Mouse (Mus musculus) thymus, adult 18-20 months (tissue): ENCODE data around the gene Cd2bp2.
"Not testable (repeated sequence)": the region's sequence is repeated elsewhere in the genome, so short reads cannot be mapped to it uniquely, and the experiment has no call there.

Source experiments
- DNase-seq, 2 experiments: peaks; one replicate each; pipeline ENCODE4 v3.0.0; 2022; ENCODE audit warnings: mixed read lengths in 2 of 2

Cd2bp2 gene

GRCm38 (mm10) chr7:127188305-127189276 is 7.3 kb downstream of the Cd2bp2 start:
- DNase-seq: peak in 1 of 2 experiments; percentile 53

- DNase-seq: no peak
Measured at GRCm38 (mm10) chr7:127187351-127187750, 8.5 kb downstream of the Cd2bp2 start.

GRCm38 (mm10) chr7:127185601-127186000 is 10.2 kb downstream of the Cd2bp2 start:
- DNase-seq: no peak

DNA sequence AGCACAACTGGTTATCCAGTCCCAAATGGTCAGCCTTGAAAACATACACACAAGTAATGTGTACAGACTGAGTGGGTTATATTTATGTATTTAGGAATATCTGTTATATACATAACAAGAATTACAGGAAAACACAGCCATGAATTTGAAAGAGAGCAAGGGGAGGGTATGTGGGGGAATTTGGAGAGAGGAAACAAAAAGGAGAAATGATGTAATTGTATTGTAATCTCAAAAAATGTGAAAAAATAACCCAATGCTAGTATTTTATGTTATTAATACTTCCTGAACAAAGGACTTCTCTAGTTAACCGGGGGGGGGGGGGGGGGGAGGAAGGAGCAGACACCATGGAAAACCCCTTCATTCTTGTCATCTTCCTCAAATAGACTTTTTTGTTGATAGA is 11.1 kb downstream of the Cd2bp2 start:
- no peak for DNase-seq

DNA sequence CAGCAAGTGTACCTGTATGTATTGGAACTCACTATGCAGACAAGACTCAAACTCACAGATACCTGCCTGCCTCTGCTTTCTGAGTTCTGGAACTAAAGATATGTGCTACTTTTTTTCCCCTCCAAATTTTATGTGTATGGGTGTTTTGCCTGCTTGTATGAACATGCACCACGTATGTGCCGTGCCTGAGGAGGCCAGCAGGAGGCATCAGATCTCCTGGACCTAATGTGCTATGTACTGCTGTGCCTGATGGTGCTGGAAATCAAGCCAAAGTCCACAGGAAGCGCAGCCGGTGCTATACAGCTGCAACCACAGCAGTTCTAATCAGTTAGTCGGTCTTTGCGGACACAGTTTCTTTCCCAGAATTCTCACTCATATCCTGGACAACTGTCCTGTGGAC is 12.0 kb downstream of the Cd2bp2 start:
- no peak for DNase-seq

GRCm38 (mm10) chr7:127183345-127183744 is 12.5 kb downstream of the Cd2bp2 start:
- DNase-seq: no peak

- not testable (repeated sequence) for DNase-seq
Measured at GRCm38 (mm10) chr7:127181724-127182123, 14.1 kb downstream of the Cd2bp2 start.

- no peak for DNase-seq
Measured at GRCm38 (mm10) chr7:127180783-127181182, 15.1 kb downstream of the Cd2bp2 start.

DNA sequence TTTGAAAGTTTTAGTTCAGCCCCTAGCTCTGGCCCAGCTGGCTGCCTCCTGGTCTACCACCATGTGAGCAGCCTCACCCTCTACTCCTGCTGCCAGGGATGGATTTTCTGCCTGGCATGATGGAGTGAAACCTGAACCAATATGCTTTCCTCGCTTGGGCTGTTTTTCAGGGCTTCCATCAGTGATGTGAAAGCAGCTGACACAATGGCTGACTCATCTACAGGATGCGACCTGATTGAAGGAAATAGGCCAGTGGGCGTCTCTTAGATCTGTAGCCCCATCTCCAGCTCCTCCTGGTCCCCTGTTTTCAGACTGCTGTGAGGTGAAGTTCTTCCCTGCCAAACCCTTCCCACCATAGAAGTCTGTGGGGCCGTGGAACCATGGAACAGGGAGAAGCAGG is 18.9 kb downstream of the Cd2bp2 start:
- no peak for DNase-seq

GRCm38 (mm10) chr7:127166501-127166900 is 29.3 kb downstream of the Cd2bp2 start:
- no peak for DNase-seq

DNA sequence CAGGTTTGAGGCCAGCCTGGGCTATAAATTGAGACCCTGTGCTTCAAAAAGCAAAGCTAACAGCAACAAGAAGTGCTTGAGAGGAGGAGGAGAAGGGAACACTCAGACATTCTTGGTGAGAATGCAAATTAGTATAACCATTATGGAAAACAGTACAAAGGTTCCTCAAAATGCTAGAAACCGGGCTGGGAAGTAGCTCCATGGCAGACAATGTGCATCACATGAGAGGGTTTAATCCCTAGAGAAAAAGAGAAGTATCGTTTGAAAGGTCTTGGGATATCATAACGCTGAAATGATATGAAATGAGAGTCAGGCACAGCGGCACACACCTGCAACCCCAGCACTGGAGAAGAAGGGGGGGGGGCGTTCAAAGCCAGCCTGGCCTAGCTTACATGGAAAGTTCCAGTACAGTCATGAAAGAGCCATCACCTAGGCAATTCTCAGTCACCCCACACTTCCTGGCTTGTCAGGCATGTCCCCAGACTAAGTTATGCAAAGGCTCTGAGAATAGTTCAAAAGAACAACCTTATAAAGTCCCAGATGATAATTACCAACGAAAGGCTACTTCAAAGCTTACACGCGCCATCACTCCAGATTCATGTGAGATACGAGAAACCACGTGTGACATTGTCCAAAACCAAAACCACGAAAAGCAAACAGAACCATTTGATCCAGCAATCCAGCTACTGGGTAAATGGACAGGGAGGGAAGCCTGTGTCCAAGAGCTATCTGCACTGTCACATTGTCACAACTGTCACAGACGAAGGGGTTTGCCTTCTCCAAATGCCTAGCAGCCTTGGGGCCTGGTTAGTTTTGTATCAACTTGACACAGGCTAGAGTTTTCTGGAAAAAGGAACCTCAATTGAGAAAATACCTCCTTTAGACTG is 30.0 kb downstream of the Cd2bp2 start:
- no peak for DNase-seq

- DNase-seq: no peak
Measured at GRCm38 (mm10) chr7:127164002-127164401, 31.8 kb downstream of the Cd2bp2 start.

GRCm38 (mm10) chr7:127162546-127162945 is 33.3 kb downstream of the Cd2bp2 start:
- no peak for DNase-seq

- no peak for DNase-seq
Measured at GRCm38 (mm10) chr7:127157548-127157947, 38.3 kb downstream of the Cd2bp2 start.

DNA sequence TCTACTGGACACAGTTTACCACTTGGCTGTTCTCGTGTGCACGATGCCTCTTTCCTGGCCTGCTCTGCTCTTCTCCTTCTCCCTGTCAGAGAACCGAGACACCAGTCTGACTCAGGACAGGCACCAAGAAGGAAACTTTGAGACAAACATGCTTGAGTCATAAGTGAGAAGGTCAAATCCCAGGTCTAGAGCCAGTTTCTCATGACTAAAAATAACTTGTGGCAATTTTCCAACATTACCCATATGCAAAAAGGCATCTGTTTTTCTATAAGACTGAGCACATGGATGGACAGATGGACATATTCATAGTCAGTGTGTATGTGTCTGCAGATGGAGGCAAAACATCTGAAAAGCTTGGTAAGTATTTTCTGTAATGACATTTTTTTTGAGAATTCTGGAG is 42.4 kb downstream of the Cd2bp2 start:
- no peak for DNase-seq

GRCm38 (mm10) chr7:127152464-127152863 is 43.4 kb downstream of the Cd2bp2 start:
- DNase-seq: no peak

DNA sequence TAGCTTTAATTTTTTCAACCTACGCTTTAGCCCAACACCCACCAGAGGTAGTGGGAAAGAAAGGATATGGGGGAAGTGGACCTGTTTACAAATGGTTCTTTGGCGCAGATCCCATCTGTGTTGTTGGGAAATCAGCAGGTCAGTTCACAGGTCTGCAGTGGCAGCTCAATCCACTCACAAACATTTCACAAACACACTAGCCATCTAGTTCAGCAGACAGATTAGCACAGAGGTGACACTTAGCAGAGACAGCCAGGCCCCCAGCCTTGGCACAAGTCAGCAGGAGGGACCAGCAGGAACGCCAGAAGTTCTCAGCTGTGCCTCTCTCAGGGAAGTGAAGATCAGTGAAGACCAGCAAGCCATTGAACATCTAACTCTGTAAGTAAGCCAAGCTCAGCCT is 47.9 kb downstream of the Cd2bp2 start:
- DNase-seq: no peak

GRCm38 (mm10) chr7:127146267-127146603 is 49.6 kb downstream of the Cd2bp2 start:
- DNase-seq: no peak

GRCm38 (mm10) chr7:127145387-127146266 is 50.2 kb downstream of the Cd2bp2 start:
- no peak for DNase-seq

DNA sequence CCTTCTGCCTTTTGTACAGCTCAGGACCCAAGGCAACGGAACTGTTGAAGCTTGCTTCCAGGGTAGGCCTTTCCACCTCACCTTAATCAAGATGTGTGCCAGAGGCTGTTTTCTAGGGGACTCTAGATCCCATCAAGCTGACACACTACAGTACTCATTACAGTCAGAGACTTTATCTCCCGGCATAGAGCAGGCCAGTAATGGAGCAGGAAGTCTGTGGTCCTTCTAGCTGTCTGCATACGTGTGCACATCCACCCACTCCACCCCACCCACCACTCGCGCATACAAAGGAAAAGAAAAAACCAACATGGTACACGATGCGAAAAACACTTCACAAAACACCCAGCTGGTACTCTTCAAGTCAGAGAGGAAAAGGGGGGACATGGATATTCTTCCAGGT is 51.4 kb downstream of the Cd2bp2 start:
- DNase-seq: peak in 1 of 2 experiments; percentile 39

DNA sequence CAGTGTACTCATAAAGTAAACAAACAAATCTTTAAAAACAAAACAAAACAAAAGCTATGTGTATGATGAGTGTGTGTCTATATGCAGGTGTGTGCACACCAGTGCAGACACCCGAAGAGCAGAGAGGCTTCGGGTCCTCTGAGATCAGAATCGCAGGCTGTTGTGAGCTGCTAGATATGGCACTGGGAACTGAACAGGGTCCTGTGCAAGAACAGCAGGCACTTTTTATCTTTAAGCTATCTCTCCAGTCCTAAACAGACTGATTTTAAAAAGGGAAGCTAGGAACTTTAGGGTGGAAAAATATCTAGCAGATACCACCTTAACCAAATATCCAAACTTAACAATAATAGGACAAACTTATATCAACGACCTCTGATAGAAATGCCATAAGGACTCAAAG is 53.2 kb downstream of the Cd2bp2 start:
- no peak for DNase-seq

DNA sequence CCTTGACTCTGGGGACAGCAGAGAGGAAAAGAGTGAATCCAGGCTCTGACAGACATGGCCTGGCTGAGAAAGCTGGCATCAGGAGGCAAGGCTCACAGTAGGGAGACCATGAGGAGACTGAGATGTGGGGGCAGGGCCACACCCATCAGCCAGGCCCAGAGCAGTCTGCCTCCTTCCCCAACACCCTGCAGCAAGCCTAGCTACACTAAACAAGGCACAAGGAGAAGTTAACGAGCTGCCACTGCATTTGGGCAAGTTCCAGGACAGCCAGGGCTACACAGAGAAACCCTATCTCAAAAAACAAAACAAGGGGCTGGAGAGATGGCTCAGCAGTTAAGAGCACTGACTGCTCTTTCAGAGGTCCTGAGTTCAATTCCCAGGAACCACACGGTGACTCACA is 53.6 kb downstream of the Cd2bp2 start:
- no peak for DNase-seq
